Mouse (Mus musculus) lung, adult 2 months (tissue): ENCODE measurements around the gene Ip6k3. TPM values are rescaled to one million over a fixed set of nuclear protein-coding genes. Genes with fewer than 3 reads are reported as not detected.
A peak's percentile ranks its signal among the peaks of the same experiment; 100 is the strongest.

Experiments
- DNase-seq: peaks from one replicate; pipeline ENCODE4 v3.0.0; 2022
- H3K4me1 ChIP-seq: fragments of 200-500 bp; 2 replicates; pipeline ENCODE4 v1.6.1; 2011; ENCODE audit warnings: low read length; ENCODE audit not compliant: control insufficient read depth, insufficient read depth
- H3K4me3 ChIP-seq: fragments of 200-500 bp; replicated peaks from 2 replicates; pipeline ENCODE3; 2011; ENCODE audit warnings: low read depth, mild to moderate bottlenecking, control low read depth, low read length; ENCODE audit errors: extremely low read depth
- CTCF ChIP-seq: fragments of 200-500 bp; IDR thresholded peaks from 2 replicates; pipeline ENCODE4 v1.5.1; 2011; ENCODE audit warnings: mild to moderate bottlenecking, low read length, control low read depth; ENCODE audit not compliant: insufficient read depth
- POLR2A ChIP-seq: fragments of 200-500 bp; IDR thresholded peaks from 2 replicates; pipeline ENCODE4 v1.6.1; 2011; ENCODE audit warnings: low read depth, mild to moderate bottlenecking, control low read depth, low read length, borderline replicate concordance; ENCODE audit errors: extremely low read depth
- WGBS: fragments of 180-500 bp; shearing (Covaris S2); methylation state at CpG from one replicate; pipeline ENCODE4 v1.1.7; 2018; 5-methylcytosine and 5-hydroxymethylcytosine counted together
- polyA plus RNA-seq: library from polyadenylated mRNA; depleted of rRNA; stranded (reverse); fragments of >200 nt; gene quantifications from 2 replicates; pipeline ENCODE4 v1.2.3, GENCODE M21; 2012; rRNA removed

Ip6k3 gene
- polyA plus RNA-seq, 1 experiment, result 3.6 TPM

DNA sequence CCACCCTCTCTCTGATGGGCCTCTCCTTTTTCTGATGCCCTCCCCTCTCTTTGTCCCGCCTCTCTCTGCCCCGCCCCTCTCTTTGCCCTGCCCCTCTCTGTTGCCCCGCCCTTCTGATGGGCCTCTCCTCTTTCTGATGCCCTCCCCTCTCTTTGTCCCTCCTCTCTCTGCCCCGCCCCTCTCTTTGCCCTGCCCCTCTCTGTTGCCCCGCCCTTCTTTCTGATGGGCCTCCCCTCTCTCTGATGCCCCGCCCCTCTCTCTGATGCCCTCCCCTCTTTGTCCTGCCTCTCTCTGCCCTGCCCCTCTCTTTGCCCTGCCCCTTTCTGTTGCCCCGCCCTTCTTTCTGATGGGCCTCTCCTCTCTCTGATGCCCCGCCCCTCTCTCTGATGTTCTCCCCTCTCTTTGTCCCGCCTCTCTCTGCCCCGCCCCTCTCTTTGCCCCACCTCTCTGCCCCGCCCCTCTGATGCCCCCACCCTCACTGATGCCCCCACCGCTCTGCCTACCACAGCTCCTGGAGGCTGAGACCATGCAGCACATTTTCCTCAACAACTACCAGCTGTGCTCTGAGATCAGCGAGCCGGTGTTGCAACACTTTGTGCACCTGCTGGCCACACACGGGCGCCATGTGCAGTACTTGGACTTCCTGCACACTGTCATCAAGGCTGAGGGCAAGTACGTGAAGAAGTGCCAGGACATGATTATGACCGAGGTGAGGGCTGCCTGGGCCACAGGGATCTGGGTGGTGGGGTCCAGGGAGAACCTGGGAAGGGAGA, 61.7 kb downstream of the Ip6k3 start:
- 71% methylated on average over 11 of the region's 18 CpGs for WGBS
- TF ChIP-seq CTCF (no peak), POLR2A (no peak)

DNA sequence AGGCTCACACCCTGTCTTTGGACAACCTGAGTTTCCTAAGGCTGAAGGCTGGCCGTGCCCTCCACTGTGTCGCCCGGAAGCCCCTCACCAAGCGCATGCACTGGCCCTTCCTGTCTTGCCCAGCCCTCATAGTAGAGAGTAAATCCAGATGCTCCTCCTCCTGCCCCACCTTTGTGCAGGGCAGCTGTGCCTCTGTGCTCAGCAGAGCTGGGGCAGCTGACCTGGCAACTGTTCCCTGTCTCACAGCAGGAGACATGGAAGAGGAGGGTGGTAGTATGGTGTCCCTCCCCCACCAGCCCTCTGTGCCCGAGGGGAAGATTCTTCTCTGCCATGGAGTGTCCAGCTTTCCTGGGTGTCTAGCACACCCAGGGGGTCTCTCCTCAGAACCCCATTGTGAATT, 65.9 kb downstream of the Ip6k3 start:
- Histone ChIP-seq H3K4me3 (no peak overlapping the region), H3K4me1 (no peaks in the 10 kb centered on the region)
- DNase-seq, result no peak
- 75% methylated on average over 5 of the region's 5 CpGs for WGBS
- no peak for TF ChIP-seq CTCF
- no peak for TF ChIP-seq POLR2A

More for the DNA sequence above, 61.7 kb downstream of the Ip6k3 start:
- Histone ChIP-seq H3K4me3 (no peak overlapping the region), H3K4me1 (no peaks in the 10 kb centered on the region; the same call in 1 of the 2 replicates)
- DNase-seq, result no peak

DNA sequence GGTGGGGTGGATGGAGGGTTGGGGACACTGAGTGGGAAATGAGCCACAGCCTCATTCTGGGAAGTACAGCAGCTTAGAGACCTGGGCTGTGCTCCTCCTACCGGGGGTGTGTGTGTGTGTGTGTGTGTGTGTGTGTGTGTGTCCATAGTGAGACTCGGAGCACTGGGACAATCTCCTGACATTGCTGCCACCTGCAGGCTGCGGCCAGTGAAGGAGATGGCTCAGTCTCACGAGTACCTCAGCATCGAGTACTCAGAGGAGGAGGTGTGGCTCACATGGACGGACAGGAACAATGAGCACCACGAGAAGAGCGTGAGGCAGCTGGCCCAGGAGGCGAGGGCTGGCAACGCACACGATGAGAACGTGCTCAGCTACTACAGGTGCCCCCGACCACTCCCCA, 71.9 kb downstream of the Ip6k3 start:
- H3K4me1 ChIP-seq, result no peaks in the 10 kb centered on the region
- 34% methylated on average over 13 of the region's 13 CpGs for WGBS
- TF ChIP-seq POLR2A (no peak), CTCF (peak; percentile 59)
- no peak overlapping the region for H3K4me3 ChIP-seq
- DNase-seq, result no peak

Other genes starting within 250 kb of the Ip6k3 start
- gene Phf1, start 234.7 kb downstream of the Ip6k3 start, polyA plus RNA-seq, result 101 and 114 TPM in 2 replicates
- 129 and 145 TPM in 2 replicates for gene Cuta, start 228.2 kb downstream of the Ip6k3 start, polyA plus RNA-seq
- 31.3 and 32.8 TPM in 2 replicates for gene Syngap1, start 226.5 kb downstream of the Ip6k3 start, polyA plus RNA-seq
- gene Zbtb9, start 194.6 kb downstream of the Ip6k3 start, polyA plus RNA-seq, result 14.1 and 14.5 TPM in 2 replicates
- gene Bak1, start 138.8 kb downstream of the Ip6k3 start, polyA plus RNA-seq, result 48.2 and 55.8 TPM in 2 replicates
- gene Itpr3, start 110.5 kb downstream of the Ip6k3 start, polyA plus RNA-seq, result 22.0 and 22.5 TPM in 2 replicates
- gene Uqcc2, start 33.9 kb downstream of the Ip6k3 start, polyA plus RNA-seq, result 80.0 and 91.5 TPM in 2 replicates
- 89.9 and 99.7 TPM in 2 replicates for gene Lemd2, start 36.7 kb upstream of the Ip6k3 start, polyA plus RNA-seq